Mouse (Mus musculus) heart, embryonic 12.5 days (tissue): Measurements from ENCODE around the gene Flii. TPM values are rescaled to one million over a fixed set of nuclear protein-coding genes. Genes with fewer than 3 reads are reported as not detected.

Experiments used
- ATAC-seq: fragments of 200-750 bp; cut with Nextera tagmentation; 2 replicates; pipeline ENCODE4 v1.8.0; 2017; ENCODE audit warnings: moderate TSS enrichment, moderate library complexity; ENCODE audit not compliant: insufficient number of reproducible peaks, low FRiP score
- H3K27ac ChIP-seq: fragments of 300-500 bp; sonication (generic); 2 replicates; pipeline ENCODE4 v1.5.1; 2016; ENCODE audit warnings: mild to moderate bottlenecking, moderate library complexity; ENCODE audit not compliant: poor library complexity, severe bottlenecking
- H3K27me3 ChIP-seq: fragments of 300-500 bp; sonication (generic); replicated peaks from 2 replicates; pipeline ENCODE4 v1.6.1; 2016; ENCODE audit warnings: mild to moderate bottlenecking, moderate library complexity
- H3K36me3 ChIP-seq: fragments of 300-500 bp; sonication (generic); 2 replicates; pipeline ENCODE4 v1.6.1; 2016; ENCODE audit warnings: mild to moderate bottlenecking, moderate library complexity
- H3K4me1 ChIP-seq: fragments of 300-500 bp; sonication (generic); replicated peaks from 2 replicates; pipeline ENCODE4 v1.6.1; 2016; ENCODE audit warnings: mild to moderate bottlenecking
- H3K4me2 ChIP-seq: fragments of 300-500 bp; sonication (generic); 2 replicates; pipeline ENCODE4 v1.6.1; 2016; ENCODE audit warnings: mild to moderate bottlenecking, moderate library complexity
- H3K4me3 ChIP-seq: fragments of 300-500 bp; sonication (generic); 2 replicates; pipeline ENCODE4 v1.5.1; 2016; ENCODE audit warnings: mild to moderate bottlenecking
- H3K9ac ChIP-seq: fragments of 300-500 bp; sonication (generic); 2 replicates; pipeline ENCODE4 v1.6.1; 2016; ENCODE audit warnings: mild to moderate bottlenecking, moderate library complexity
- H3K9me3 ChIP-seq: fragments of 300-500 bp; sonication (generic); replicated peaks from 2 replicates; pipeline ENCODE4 v1.6.1; 2016; ENCODE audit warnings: mild to moderate bottlenecking, moderate library complexity
- WGBS: fragments of 180-500 bp; shearing (Covaris S2); methylation state at CpG from one replicate; pipeline ENCODE4 v1.1.7; 2016; 5-methylcytosine and 5-hydroxymethylcytosine counted together
- polyA plus RNA-seq: library from polyadenylated mRNA; unstranded; fragments of >200 nt; fragmentation: Nextera tagmentation; extraction: Ambion mirVana; gene quantifications from 2 replicates; pipeline ENCODE4 v1.2.1, GENCODE M21; 2016

Gene Flii
- polyA plus RNA-seq, 1 experiment from 2014 or later = 87.6 TPM

DNA sequence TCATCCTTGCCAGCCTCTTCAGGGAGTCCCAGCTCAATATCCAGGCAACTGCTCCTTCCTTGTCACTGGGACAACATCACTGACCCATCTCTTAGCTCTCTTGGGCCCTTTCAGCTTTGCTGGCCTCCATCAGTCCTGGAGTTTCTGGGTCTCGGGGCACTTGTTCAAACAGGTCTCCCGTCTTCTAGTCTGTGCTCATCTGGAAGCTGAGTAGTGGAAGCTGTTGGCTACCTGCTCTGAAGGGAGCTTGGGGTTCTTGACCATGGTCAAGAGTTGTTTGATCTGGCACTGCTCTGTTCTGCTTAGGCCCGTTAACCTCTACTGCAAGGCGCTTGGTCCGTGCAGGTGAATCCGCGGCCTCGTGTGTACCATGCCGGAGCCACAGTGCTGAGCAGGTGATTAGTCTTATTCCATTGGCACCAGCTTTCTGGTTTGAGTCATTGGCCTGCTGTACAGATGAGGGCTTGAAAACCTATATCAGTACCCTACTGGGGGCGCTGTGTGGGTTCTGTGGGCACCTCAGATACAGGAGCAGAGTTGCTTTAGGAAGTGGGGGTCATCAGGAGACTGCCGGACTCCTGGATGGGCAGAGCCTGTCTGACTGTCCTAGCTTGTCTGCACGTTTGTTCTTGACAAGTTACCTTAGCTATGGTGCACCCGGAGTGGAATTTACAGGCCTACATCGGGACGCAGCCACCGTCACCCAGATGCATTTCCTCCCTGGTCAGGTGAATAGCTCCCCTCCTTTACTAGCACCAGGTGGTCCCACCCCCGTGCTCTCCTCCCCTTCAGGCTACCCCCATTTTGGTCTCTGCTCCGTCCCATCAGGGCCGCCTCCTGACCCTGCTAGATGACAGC, 22.8 kb downstream of the Flii start:
- no peaks in the 10 kb centered on the region for H3K9me3 ChIP-seq
- ATAC-seq = no peak
- no peak overlapping the region for H3K9ac ChIP-seq
- no peak overlapping the region for H3K4me3 ChIP-seq
- no peaks in the 10 kb centered on the region for H3K27me3 ChIP-seq
- no peak overlapping the region for H3K4me2 ChIP-seq
- peaks cover 60% of the 10 kb centered on the region for H3K36me3 ChIP-seq
- peaks cover 39% of the 10 kb centered on the region for H3K4me1 ChIP-seq
- no peak overlapping the region for H3K27ac ChIP-seq
- WGBS = 92% methylated on average over 19 of the region's 19 CpGs

DNA sequence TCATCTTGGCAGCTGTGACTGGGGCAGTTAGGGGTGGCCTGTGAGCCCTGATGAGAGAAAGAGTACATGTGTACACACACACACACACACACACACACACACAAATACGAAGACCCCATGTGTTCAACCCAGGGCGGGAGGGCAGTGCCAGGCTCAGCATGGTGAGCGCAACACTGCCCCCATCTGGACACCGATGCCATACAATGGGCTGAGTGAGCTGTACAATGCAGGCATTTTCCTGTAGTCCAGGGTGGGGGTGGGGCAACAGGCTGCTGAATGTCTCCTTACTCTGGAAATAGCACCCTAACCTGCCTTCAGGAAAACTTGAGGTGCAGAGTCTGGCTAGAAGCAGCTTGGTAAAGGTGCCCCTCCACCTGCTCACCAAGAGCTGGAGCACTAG, 23.9 kb downstream of the Flii start:
- Histone ChIP-seq H3K4me2 (no peak overlapping the region), H3K4me3 (no peak overlapping the region), H3K36me3 (peaks cover 49% of the 10 kb centered on the region), H3K27me3 (no peaks in the 10 kb centered on the region), H3K9me3 (no peaks in the 10 kb centered on the region), H3K27ac (no peak overlapping the region), H3K9ac (no peak overlapping the region), H3K4me1 (peaks cover 42% of the 10 kb centered on the region)
- WGBS = 53% methylated on average over 4 of the region's 4 CpGs
- ATAC-seq = no peak

DNA sequence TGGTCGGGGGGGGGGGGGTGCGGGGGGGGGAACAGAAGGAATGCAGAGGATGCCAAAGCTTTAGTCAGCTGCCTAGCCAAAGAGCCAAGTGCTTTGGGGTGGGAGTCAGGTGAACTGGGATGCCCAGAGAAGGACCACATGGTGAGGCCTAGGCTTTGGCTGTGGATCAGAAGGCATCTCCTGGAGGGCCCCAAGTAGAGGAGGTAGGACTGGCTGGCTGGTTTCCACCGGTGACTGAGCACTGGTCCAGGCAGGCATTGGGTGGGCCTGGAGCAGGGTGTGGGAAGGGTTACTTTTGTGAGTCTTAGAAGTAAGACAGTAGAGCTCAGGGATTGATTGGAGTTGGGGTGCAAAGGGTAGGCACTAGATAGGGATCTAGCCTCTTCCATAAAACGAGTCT, 25.5 kb downstream of the Flii start:
- Histone ChIP-seq H3K4me3 (no peak overlapping the region), H3K36me3 (peaks cover 34% of the 10 kb centered on the region), H3K9ac (no peak overlapping the region), H3K4me1 (peaks cover 36% of the 10 kb centered on the region), H3K27me3 (no peaks in the 10 kb centered on the region), H3K4me2 (peak overlapping the region; percentile 27; the same call in 1 of the 2 replicates), H3K9me3 (no peaks in the 10 kb centered on the region), H3K27ac (no peak overlapping the region)
- ATAC-seq = no peak
- 98% methylated on average over 2 of the region's 4 CpGs for WGBS

DNA sequence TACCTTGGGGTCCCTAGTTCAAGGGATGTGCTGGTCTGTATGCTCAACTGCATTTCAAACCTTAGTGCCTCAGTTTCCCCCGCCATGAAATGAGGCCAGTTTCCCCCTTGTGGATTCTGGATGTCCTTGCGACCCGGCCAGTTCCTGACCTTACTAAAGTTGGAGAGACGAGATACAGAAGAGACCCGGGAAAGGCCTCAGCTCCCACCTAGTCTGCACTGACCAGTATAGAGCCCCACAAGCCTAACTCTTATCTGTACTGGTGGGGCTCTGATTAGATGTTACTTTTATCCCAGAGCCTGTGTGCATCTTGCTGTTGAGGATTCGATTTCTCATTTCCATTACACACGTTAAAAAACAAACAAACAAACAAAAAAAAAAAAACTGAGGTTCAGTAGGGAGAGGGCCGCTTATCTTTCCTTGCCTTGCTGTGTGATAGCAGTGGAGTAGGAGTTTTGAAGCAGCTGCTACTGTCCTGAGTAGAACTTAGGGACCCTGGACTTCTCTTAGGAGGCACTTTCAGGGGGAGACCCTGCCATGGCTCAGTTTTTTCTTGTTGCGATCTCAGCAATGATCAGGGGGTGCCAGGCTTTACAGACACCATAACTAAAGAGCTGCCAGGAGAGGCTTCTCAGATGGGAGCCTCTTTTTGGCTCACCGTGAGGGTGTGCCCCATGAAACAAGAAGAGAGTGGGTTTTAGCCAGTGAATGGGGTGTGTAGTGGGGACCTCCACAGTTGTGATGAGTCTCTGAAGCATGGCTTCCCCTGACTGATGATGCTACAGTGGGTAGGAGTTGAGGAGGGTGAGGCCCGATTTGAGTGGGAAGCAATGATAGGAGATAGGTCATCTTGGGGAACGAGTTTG, 26.5 kb downstream of the Flii start:
- Histone ChIP-seq H3K27ac (peak overlapping the region; percentile 93), H3K27me3 (0 out of 2 replicates have a peak, but pooled peaks cover 3% of the 10 kb centered on the region), H3K36me3 (peaks cover 23% of the 10 kb centered on the region), H3K4me1 (peaks cover 36% of the 10 kb centered on the region), H3K4me2 (peak overlapping the region; percentile 96), H3K9ac (peak overlapping the region; percentile 96), H3K9me3 (no peaks in the 10 kb centered on the region), H3K4me3 (peak overlapping the region; percentile 89)
- WGBS = 25% methylated on average over 12 of the region's 12 CpGs
- no peak for ATAC-seq

DNA sequence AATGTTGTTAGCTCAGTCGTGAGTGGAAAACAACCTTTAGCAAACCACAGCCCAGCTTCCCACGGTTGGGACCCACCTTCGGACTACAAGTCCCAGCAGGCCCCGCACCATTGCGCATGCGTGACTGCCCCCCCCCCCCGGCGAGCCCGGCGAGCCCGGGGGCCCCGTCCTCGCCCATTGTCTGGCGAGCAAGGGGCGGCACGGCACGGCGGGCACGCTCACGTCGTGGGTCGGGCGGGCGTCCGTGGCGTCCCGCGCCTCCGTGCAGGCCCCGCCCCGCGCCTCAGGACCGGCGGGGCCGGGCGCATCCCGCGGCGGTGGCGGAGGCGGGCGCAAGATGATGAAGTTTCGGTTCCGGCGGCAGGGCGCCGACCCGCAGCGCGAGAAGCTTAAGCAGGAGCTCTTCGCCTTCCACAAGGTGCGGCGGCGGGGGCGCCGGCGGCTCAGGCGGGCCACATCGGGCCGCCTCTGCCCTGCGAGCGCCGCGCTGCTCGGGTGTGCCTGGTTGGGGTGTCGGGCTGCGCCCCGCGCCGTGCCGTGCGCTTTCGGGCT, 27.5 kb downstream of the Flii start, which contains the start of gene Llgl1:
Gene Llgl1, plus strand, starts transcription at position 200 of the 552 bp plus-strand sequence.
- Histone ChIP-seq H3K4me3 (peak within 1 kb of the TSS; percentile 89), H3K27me3 (0 out of 2 replicates have a peak, but pooled peaks cover 3% of the 10 kb centered on the region), H3K9me3 (no peaks in the 10 kb centered on the region), H3K9ac (peak within 1 kb of the TSS; percentile 96), H3K4me1 (peaks cover 36% of the 10 kb centered on the region), H3K27ac (peak within 1 kb of the TSS; percentile 93), H3K36me3 (peaks cover 14% of the 10 kb centered on the region; the same call in 1 of the 2 replicates), H3K4me2 (peak within 1 kb of the TSS; percentile 96)
- ATAC-seq = peak; percentile 90
- WGBS = under 1% methylated on average over 68 of the region's 73 CpGs

GRCm38 (mm10) chr11:60698806-60699523, 28.1 kb downstream of the Flii start:
- Histone ChIP-seq H3K9me3 (no peaks in the 10 kb centered on the region), H3K27ac (peak overlapping the region; percentile 93), H3K4me3 (peak overlapping the region; percentile 89), H3K9ac (peak overlapping the region; percentile 96), H3K27me3 (0 out of 2 replicates have a peak, but pooled peaks cover 3% of the 10 kb centered on the region), H3K4me1 (peaks cover 36% of the 10 kb centered on the region), H3K4me2 (peak overlapping the region; percentile 96), H3K36me3 (0 out of 2 replicates have a peak, but pooled peaks cover 7% of the 10 kb centered on the region)
- peak; percentile 51 for ATAC-seq
- WGBS = 3% methylated on average over 22 of the region's 22 CpGs

DNA sequence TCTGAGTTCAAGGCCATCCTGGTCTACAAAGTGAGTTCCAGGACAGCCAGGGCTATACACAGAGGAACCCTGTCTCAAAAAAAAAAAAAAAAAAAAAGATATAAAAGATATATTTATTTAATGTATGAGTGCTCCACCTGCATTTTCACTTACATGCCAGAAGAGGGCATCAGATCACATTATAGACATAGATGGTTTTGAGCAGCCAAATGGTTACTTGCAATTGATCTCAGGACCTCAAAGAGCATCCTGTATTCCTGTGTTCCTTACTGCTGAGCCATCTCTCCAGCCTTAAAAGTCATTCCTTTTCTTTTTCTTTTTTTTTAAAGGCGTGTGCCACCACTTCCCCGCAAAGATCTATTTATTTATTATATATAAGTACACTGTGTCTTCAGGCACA, 29.5 kb downstream of the Flii start:
- Histone ChIP-seq H3K4me2 (no peak overlapping the region), H3K4me1 (peaks cover 25% of the 10 kb centered on the region), H3K27ac (no peak overlapping the region), H3K36me3 (0 out of 2 replicates have a peak, but pooled peaks cover 1% of the 10 kb centered on the region), H3K4me3 (no peak overlapping the region), H3K27me3 (0 out of 2 replicates have a peak, but pooled peaks cover 3% of the 10 kb centered on the region), H3K9me3 (no peaks in the 10 kb centered on the region), H3K9ac (no peak overlapping the region)
- WGBS = 59% methylated on average over 2 of the region's 2 CpGs
- ATAC-seq = no peak

DNA sequence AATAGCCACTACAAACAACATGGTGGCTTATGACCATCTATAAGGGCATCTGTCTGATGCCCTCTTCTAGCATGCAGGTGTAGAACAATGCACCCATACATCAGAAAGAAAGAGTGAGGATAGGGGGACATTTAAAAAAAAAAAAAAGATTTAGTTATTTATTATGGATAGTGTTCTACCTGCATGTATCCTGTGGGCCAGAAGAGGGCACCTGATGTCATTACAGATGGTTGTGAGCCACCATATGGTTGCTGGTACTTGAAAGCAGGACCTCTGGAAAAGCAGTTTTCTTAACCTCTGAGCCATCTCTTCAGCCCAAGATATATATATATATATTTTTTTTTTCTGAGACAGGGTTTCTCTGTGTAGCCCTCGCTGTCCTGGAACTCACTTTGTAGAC, 30.9 kb downstream of the Flii start:
- Histone ChIP-seq H3K9me3 (no peaks in the 10 kb centered on the region), H3K4me3 (no peak overlapping the region), H3K4me2 (no peak overlapping the region), H3K27ac (no peak overlapping the region), H3K36me3 (no peaks in the 10 kb centered on the region), H3K27me3 (0 out of 2 replicates have a peak, but pooled peaks cover 3% of the 10 kb centered on the region), H3K9ac (no peak overlapping the region), H3K4me1 (peaks cover 15% of the 10 kb centered on the region)
- no peak for ATAC-seq
- 71% methylated on average over 1 of the region's 1 CpGs for WGBS
